Mouse (Mus musculus): ENCODE measurements around the gene Msh5.

- TF ChIP-seq CTCF (IDR thresholded peaks at IDR 0.05; ENCODE audit: borderline replicate concordance, control insufficient read depth, extremely low read depth, insufficient read depth, low read length, poor library complexity): no peak
- TF ChIP-seq POLR2A (IDR thresholded peaks at IDR 0.05; ENCODE audit: control insufficient read depth, extremely low read depth, insufficient read depth, low read length, poor library complexity): no peak
Measured at GRCm38 (mm10) chr17:34982328-34982727, 64.2 kb downstream of the Msh5 start.

Data from thymus, adult 2 months (tissue).